Mouse (Mus musculus): ENCODE data around the gene Angptl6. TPM values are rescaled to one million over a fixed set of nuclear protein-coding genes. Genes with fewer than 3 reads are reported as not detected.

Gene Angptl6
- total RNA-seq, 2 experiments from 2014 or later = 4.1 to 4.6 TPM

- DNase-seq = no peak
Observed at GRCm38 (mm10) chr9:20887191-20887590, 7.7 kb upstream of the Angptl6 start.

GRCm38 (mm10) chr9:20886563-20886962 is 7.0 kb upstream of the Angptl6 start:
- DNase-seq = no peak

GRCm38 (mm10) chr9:20878710-20879065 is 839 bp downstream of the Angptl6 start:
- DNase-seq = no peak

GRCm38 (mm10) chr9:20878041-20878709 is 1.4 kb downstream of the Angptl6 start:
- peak; percentile 100 for DNase-seq

GRCm38 (mm10) chr9:20877118-20878040 is 2.1 kb downstream of the Angptl6 start:
- no peak for DNase-seq

- DNase-seq = no peak
Observed at GRCm38 (mm10) chr9:20876318-20877117, 3.0 kb downstream of the Angptl6 start.

GRCm38 (mm10) chr9:20875021-20875790 is 4.3 kb downstream of the Angptl6 start:
- no peak for DNase-seq

- no peak for DNase-seq
Observed at GRCm38 (mm10) chr9:20873521-20873920, 6.0 kb downstream of the Angptl6 start.

- DNase-seq = no peak
Observed at GRCm38 (mm10) chr9:20872991-20873390, 6.5 kb downstream of the Angptl6 start.

GRCm38 (mm10) chr9:20870211-20871173 is 9.0 kb downstream of the Angptl6 start:
- no peak for DNase-seq

GRCm38 (mm10) chr9:20869246-20869645 is 10.3 kb downstream of the Angptl6 start:
- no peak for DNase-seq

- peak; percentile 52 for DNase-seq
Observed at GRCm38 (mm10) chr9:20868448-20869001, 11.0 kb downstream of the Angptl6 start, which contains the start of gene A230050P20Rik. Gene A230050P20Rik, plus strand, starts transcription at chr9:20868642.

- DNase-seq = no peak
Observed at GRCm38 (mm10) chr9:20866879-20867278, 12.6 kb downstream of the Angptl6 start.

- no peak for DNase-seq
Observed at GRCm38 (mm10) chr9:20862225-20862624, 17.3 kb downstream of the Angptl6 start.

- DNase-seq = no peak
Observed at GRCm38 (mm10) chr9:20861821-20862220, 17.7 kb downstream of the Angptl6 start.

- no peak for DNase-seq
Observed at GRCm38 (mm10) chr9:20859926-20860325, 19.6 kb downstream of the Angptl6 start.

GRCm38 (mm10) chr9:20857131-20857530 is 22.4 kb downstream of the Angptl6 start:
- DNase-seq = no peak

GRCm38 (mm10) chr9:20850179-20850578 is 29.3 kb downstream of the Angptl6 start:
- no peak for DNase-seq

- no peak for DNase-seq
Observed at GRCm38 (mm10) chr9:20842670-20843069, 36.9 kb downstream of the Angptl6 start.

- DNase-seq = no peak
Observed at GRCm38 (mm10) chr9:20842211-20842610, 37.3 kb downstream of the Angptl6 start.
